Comparison of ENCODE assay signal across 13 mouse cellular contexts in genomic region chr5:125385215-125385940, GRCm38 (mm10). TPM values are rescaled to one million over a fixed set of nuclear protein-coding genes. Genes with fewer than 3 reads are reported as not detected.
DNase-seq lines count a peak whose midpoint lies in the region; ATAC-seq and TF ChIP-seq lines count a peak whose summit lies in the region.
"Had no signal": no experiment of that assay in that cellular context is flagged by ENCODE, and none has a peak within 500 bp of the region (broad histone marks: within the 10 kb centered on the region; RNA-seq: fewer than 3 reads in every experiment).

No protein-coding gene starts in this region.

- no peak for TF ChIP-seq EP300 in CH12.LX (IDR thresholded peaks at IDR 0.05; ENCODE audit: low read length)

- DNase-seq in cerebellum, adult 2 months = no peak
- DNase-seq in cerebellum, adult 11 months = no peak
- no peak for DNase-seq in CH12.LX (ENCODE audit: extremely low read depth)
- DNase-seq in gastrocnemius, postnatal 36 days = no peak
- no peak for DNase-seq in ovary, postnatal 14 days (ENCODE audit: low spot score)
- DNase-seq: cerebellum, adult 11-12 months; kidney, adult 8-10 months had no signal

- peaks cover 34% of the 10 kb centered on the region for H3K36me3 ChIP-seq in kidney, embryonic 15.5 days
- H3K36me3 ChIP-seq in kidney, embryonic 16.5 days (ENCODE audit: insufficient read depth, low read length) = peaks cover 33% of the 10 kb centered on the region
- H3K36me3 ChIP-seq in CH12.LX (replicated peaks in 1 of 2; ENCODE audit: control insufficient read depth in 1 of 2, insufficient read depth in 1 of 2, low read length in 1 of 2) = peaks cover 28 to 29% of the 10 kb centered on the region in 2 experiments
- H3K36me3 ChIP-seq in intestine, postnatal 0 days (ENCODE audit: control insufficient read depth, insufficient read depth) = peaks cover 25% of the 10 kb centered on the region

- no peak for TF ChIP-seq POLR2A in cerebellum, adult 2 months (IDR thresholded peaks at IDR 0.05; ENCODE audit: borderline replicate concordance, insufficient read depth, low read length)
- TF ChIP-seq POLR2A in CH12.LX (IDR thresholded peaks at IDR 0.05; ENCODE audit: low read depth, low read length) = no peak

- 33% methylated on average over 8 of the region's 8 CpGs for WGBS in cerebellum, adult 2 months
- WGBS in kidney, embryonic 15.5 days = 78% methylated on average over 8 of the region's 8 CpGs
- 80% methylated on average over 8 of the region's 8 CpGs for WGBS in kidney, embryonic 16.5 days
- WGBS in intestine, postnatal 0 days = 62% methylated on average over 8 of the region's 8 CpGs

- in situ Hi-C loops in CH12.LX (cut with MboI; ENCODE audit: low pct_ligation_motif_present, low pct_unique_long_range_greater_than_20kb, low sequenced_read_pairs) = no loop called here

- no peak overlapping the region for H3K27ac ChIP-seq in cerebellum, adult 2 months (ENCODE audit: insufficient read depth, low read length)
- no peak overlapping the region for H3K27ac ChIP-seq in kidney, embryonic 15.5 days
- H3K27ac ChIP-seq in kidney, embryonic 16.5 days (ENCODE audit: low read length) = no peak overlapping the region
- H3K27ac ChIP-seq in CH12.LX (ENCODE audit: insufficient read depth, low read depth) = no peak overlapping the region
- no peak overlapping the region for H3K27ac ChIP-seq in intestine, postnatal 0 days (ENCODE audit: low read depth, low read length)
- H3K27ac ChIP-seq: embryonic facial prominence, embryonic 15.5 days had no signal

- ATAC-seq in kidney, embryonic 15.5 days (replicated peaks; ENCODE audit: low FRiP score) = no peak
- ATAC-seq in kidney, embryonic 16.5 days (ENCODE audit: low FRiP score, low TSS enrichment) = no peak
- no peak for ATAC-seq in intestine, postnatal 0 days
- ATAC-seq: activated CD4-positive, CD25-positive, alpha-beta regulatory T cell, adult 4 months had no signal

- H3K27me3 ChIP-seq in cerebellum, adult 2 months (ENCODE audit: control insufficient read depth, insufficient read depth, low read length) = no peaks in the 10 kb centered on the region
- H3K27me3 ChIP-seq in kidney, embryonic 15.5 days = no peaks in the 10 kb centered on the region
- H3K27me3 ChIP-seq in kidney, embryonic 16.5 days (ENCODE audit: insufficient read depth, low read length) = no peaks in the 10 kb centered on the region
- H3K27me3 ChIP-seq in CH12.LX (replicated peaks) = no peaks in the 10 kb centered on the region
- no peaks in the 10 kb centered on the region for H3K27me3 ChIP-seq in intestine, postnatal 0 days (replicated peaks; ENCODE audit: control insufficient read depth, insufficient read depth, low read length)
- H3K27me3 ChIP-seq: embryonic facial prominence, embryonic 15.5 days had no signal

- peaks cover 26% of the 10 kb centered on the region for H3K79me2 ChIP-seq in CH12.LX (replicated peaks; ENCODE audit: control insufficient read depth, extremely low read depth, insufficient read depth, poor library complexity, severe bottlenecking)

- H3K9ac ChIP-seq in kidney, embryonic 15.5 days = no peak overlapping the region
- no peak overlapping the region for H3K9ac ChIP-seq in kidney, embryonic 16.5 days (replicated peaks; ENCODE audit: low read length)
- no peak overlapping the region for H3K9ac ChIP-seq in CH12.LX (ENCODE audit: insufficient read depth, low read depth)
- no peak overlapping the region for H3K9ac ChIP-seq in intestine, postnatal 0 days (ENCODE audit: low read depth, low read length)
- H3K9ac ChIP-seq: embryonic facial prominence, embryonic 15.5 days had no signal

- TF ChIP-seq CTCF in cerebellum, adult 2 months (IDR thresholded peaks at IDR 0.05; ENCODE audit: borderline replicate concordance, insufficient read depth, low read depth, low read length) = no peak
- TF ChIP-seq CTCF in CH12.LX (conservative IDR thresholded peaks at IDR 0.05 in 1 of 2, IDR thresholded peaks at IDR 0.05 in 1 of 2; ENCODE audit: low read depth in 2 of 2, low read length in 2 of 2) = peak in 1 of 2 experiments; percentile 37; a peak in 2 of 4 replicates
- no peak for TF ChIP-seq CTCF in intestine, postnatal 0 days (IDR thresholded peaks at IDR 0.05; ENCODE audit: low read depth)

- H3K4me2 ChIP-seq in kidney, embryonic 15.5 days = peak overlapping the region; percentile 14; the same call in 1 of the 2 replicates
- no peak overlapping the region for H3K4me2 ChIP-seq in kidney, embryonic 16.5 days (replicated peaks; ENCODE audit: low read depth, low read length)
- H3K4me2 ChIP-seq in CH12.LX (ENCODE audit: insufficient read depth, low read depth, poor library complexity, severe bottlenecking) = peak overlapping the region; percentile 15; the same call in 1 of the 2 replicates
- H3K4me2 ChIP-seq in intestine, postnatal 0 days (replicated peaks; ENCODE audit: low read depth) = peak overlapping the region; percentile 51
- H3K4me2 ChIP-seq: embryonic facial prominence, embryonic 15.5 days had no signal

- H3K9me3 ChIP-seq in kidney, embryonic 15.5 days (replicated peaks) = no peaks in the 10 kb centered on the region
- no peaks in the 10 kb centered on the region for H3K9me3 ChIP-seq in kidney, embryonic 16.5 days (ENCODE audit: low read length)
- H3K9me3 ChIP-seq in CH12.LX (replicated peaks; ENCODE audit: low read length) = no peaks in the 10 kb centered on the region
- H3K9me3 ChIP-seq in intestine, postnatal 0 days (ENCODE audit: control insufficient read depth) = no peaks in the 10 kb centered on the region
- H3K9me3 ChIP-seq: embryonic facial prominence, embryonic 15.5 days had no signal

- TF ChIP-seq RAD21 in CH12.LX (IDR thresholded peaks at IDR 0.05; ENCODE audit: low read depth, low read length) = no peak; the same call in 1 of the 2 replicates

- peaks cover 3% of the 10 kb centered on the region; the same call in 1 of the 2 replicates for H3K4me1 ChIP-seq in cerebellum, adult 2 months (ENCODE audit: control insufficient read depth, insufficient read depth, low read length)
- peaks cover 19% of the 10 kb centered on the region for H3K4me1 ChIP-seq in kidney, embryonic 15.5 days
- H3K4me1 ChIP-seq in kidney, embryonic 16.5 days (ENCODE audit: insufficient read depth, low read length) = peaks cover 15% of the 10 kb centered on the region
- H3K4me1 ChIP-seq in CH12.LX (ENCODE audit: control insufficient read depth in 1 of 2, insufficient read depth in 2 of 2) = peaks cover 0 to 37% of the 10 kb centered on the region in 2 experiments; a peak in 3 of 4 replicates
- 0 out of 2 replicates have a peak, but pooled peaks cover under 1% of the 10 kb centered on the region for H3K4me1 ChIP-seq in intestine, postnatal 0 days (replicated peaks; ENCODE audit: control insufficient read depth, insufficient read depth, low read length)

- dilution Hi-C loops in CH12.LX (cut with MboI; ENCODE audit: extremely low pct_ligation_motif_present, extremely low pct_unique_long_range_greater_than_20kb, low sequenced_read_pairs) = no loop called here

- H3K4me3 ChIP-seq in cerebellum, adult 2 months (replicated peaks; ENCODE audit: insufficient read depth, low read depth, low read length) = peak overlapping the region; percentile 32
- no peak overlapping the region for H3K4me3 ChIP-seq in kidney, embryonic 15.5 days (replicated peaks)
- H3K4me3 ChIP-seq in kidney, embryonic 16.5 days (ENCODE audit: low read length) = no peak overlapping the region
- H3K4me3 ChIP-seq in CH12.LX (replicated peaks in 1 of 3; ENCODE audit: low read depth in 2 of 3, low read length in 2 of 3, poor library complexity in 1 of 3) = no peak overlapping the region
- H3K4me3 ChIP-seq in intestine, postnatal 0 days (ENCODE audit: low read depth, low read length) = peak overlapping the region; percentile 14; the same call in 1 of the 2 replicates

- intact Hi-C loops in gastrocnemius, postnatal 36 days (cut with DNase I) = no loop called here

RNA-seq across cellular contexts. Expression of gene Gm10382, which starts 3.7 kb away (rescaled TPM):
- 0.28 and 0.41 TPM in 2 replicates for polyA plus RNA-seq in cerebellum, adult 2 months (2012; rRNA removed)
- 0.31 and 0.49 TPM in 2 replicates for polyA plus RNA-seq in kidney, embryonic 15.5 days (2015; fragmentation: Nextera tagmentation; extraction: Ambion mirVana)
- polyA plus RNA-seq in kidney, embryonic 16.5 days (2015; fragmentation: Nextera tagmentation; extraction: Ambion mirVana) = 0.34 and 0.51 TPM in 2 replicates
- total RNA-seq in CH12.LX (2012; rRNA removed) (0.59 and 0.80 TPM in 2 replicates), CH12.LX (2014; rRNA removed) (not detected in 2 replicates)
- 0.87 and 1.1 TPM in 2 replicates for polyA plus RNA-seq in CH12.LX (2012; ENCODE audit: insufficient read length, low read depth)
- 0.16 and 0.24 TPM in 2 replicates for polyA plus RNA-seq in intestine, postnatal 0 days (2015; fragmentation: Nextera tagmentation; extraction: Ambion mirVana)
- under 1 TPM in 1 of 2 experiments, not detected in 1; 0.20 TPM for total RNA-seq in gastrocnemius, postnatal 36 days (2021)
- polyA plus RNA-seq: neural tube, embryonic 11.5 days had no signal

RNA-seq across cellular contexts. Expression of gene Ubc, which starts 4.6 kb away (rescaled TPM):
- polyA plus RNA-seq in cerebellum, adult 2 months (2012; rRNA removed) = 1,009 and 1,093 TPM in 2 replicates
- polyA plus RNA-seq in kidney, embryonic 15.5 days (2015; fragmentation: Nextera tagmentation; extraction: Ambion mirVana) = 1,049 and 1,140 TPM in 2 replicates
- polyA plus RNA-seq in kidney, embryonic 16.5 days (2015; fragmentation: Nextera tagmentation; extraction: Ambion mirVana) = 1,279 and 1,344 TPM in 2 replicates
- total RNA-seq in CH12.LX (2012; rRNA removed) = 466 and 486 TPM in 2 replicates
- total RNA-seq in CH12.LX (2014; rRNA removed) = 650 and 656 TPM in 2 replicates
- polyA plus RNA-seq in CH12.LX (2012; ENCODE audit: insufficient read length, low read depth) = 687 and 803 TPM in 2 replicates
- polyA plus RNA-seq in intestine, postnatal 0 days (2015; fragmentation: Nextera tagmentation; extraction: Ambion mirVana) = 345 and 371 TPM in 2 replicates
- 1,000 to 10,000 TPM; 1,061 to 1,578 TPM for total RNA-seq in gastrocnemius, postnatal 36 days (2021)

RNA-seq across cellular contexts. Expression of gene Scarb1, which starts 44.5 kb away (rescaled TPM):
- polyA plus RNA-seq in cerebellum, adult 2 months (2012; rRNA removed) = 16.8 and 19.9 TPM in 2 replicates
- polyA plus RNA-seq in kidney, embryonic 15.5 days (2015; fragmentation: Nextera tagmentation; extraction: Ambion mirVana) = 67.6 and 97.9 TPM in 2 replicates
- 91.8 and 103 TPM in 2 replicates for polyA plus RNA-seq in kidney, embryonic 16.5 days (2015; fragmentation: Nextera tagmentation; extraction: Ambion mirVana)
- total RNA-seq in CH12.LX (2012; rRNA removed) (11.6 and 12.3 TPM in 2 replicates), CH12.LX (2014; rRNA removed) (16.3 and 20.0 TPM in 2 replicates)
- polyA plus RNA-seq in CH12.LX (2012; ENCODE audit: insufficient read length, low read depth) = 24.6 and 24.7 TPM in 2 replicates
- 26.5 TPM in 2 replicates for polyA plus RNA-seq in intestine, postnatal 0 days (2015; fragmentation: Nextera tagmentation; extraction: Ambion mirVana)
- 10 to 100 TPM; 20.3 to 20.5 TPM for total RNA-seq in gastrocnemius, postnatal 36 days (2021)

RNA-seq across cellular contexts. Expression of gene Dhx37, which starts 48.5 kb away (rescaled TPM):
- polyA plus RNA-seq in cerebellum, adult 2 months (2012; rRNA removed) = 19.6 and 21.4 TPM in 2 replicates
- 13.3 and 15.6 TPM in 2 replicates for polyA plus RNA-seq in kidney, embryonic 15.5 days (2015; fragmentation: Nextera tagmentation; extraction: Ambion mirVana)
- polyA plus RNA-seq in kidney, embryonic 16.5 days (2015; fragmentation: Nextera tagmentation; extraction: Ambion mirVana) = 10.4 and 14.2 TPM in 2 replicates
- 21.0 and 23.8 TPM in 2 replicates for total RNA-seq in CH12.LX (2012; rRNA removed)
- 22.7 and 26.0 TPM in 2 replicates for total RNA-seq in CH12.LX (2014; rRNA removed)
- polyA plus RNA-seq in CH12.LX (2012; ENCODE audit: insufficient read length, low read depth) = 33.0 and 36.9 TPM in 2 replicates
- 2.5 and 3.2 TPM in 2 replicates for polyA plus RNA-seq in intestine, postnatal 0 days (2015; fragmentation: Nextera tagmentation; extraction: Ambion mirVana)
- 1 to 10 TPM; 3.4 to 4.3 TPM for total RNA-seq in gastrocnemius, postnatal 36 days (2021)

RNA-seq across cellular contexts. Expression of gene Bri3bp, which starts 56.0 kb away (rescaled TPM):
- polyA plus RNA-seq in cerebellum, adult 2 months (2012; rRNA removed) = 37.1 and 39.1 TPM in 2 replicates
- polyA plus RNA-seq in kidney, embryonic 15.5 days (2015; fragmentation: Nextera tagmentation; extraction: Ambion mirVana) = 41.5 and 42.0 TPM in 2 replicates
- polyA plus RNA-seq in kidney, embryonic 16.5 days (2015; fragmentation: Nextera tagmentation; extraction: Ambion mirVana) = 44.4 and 46.1 TPM in 2 replicates
- 48.4 and 49.6 TPM in 2 replicates for total RNA-seq in CH12.LX (2012; rRNA removed)
- 30.1 and 37.7 TPM in 2 replicates for total RNA-seq in CH12.LX (2014; rRNA removed)
- 147 and 164 TPM in 2 replicates for polyA plus RNA-seq in CH12.LX (2012; ENCODE audit: insufficient read length, low read depth)
- polyA plus RNA-seq in intestine, postnatal 0 days (2015; fragmentation: Nextera tagmentation; extraction: Ambion mirVana) = 35.7 and 42.8 TPM in 2 replicates
- 1 to 10 TPM; 3.8 to 4.0 TPM for total RNA-seq in gastrocnemius, postnatal 36 days (2021)

Comparison
In these comparisons a context has a peak if more than half of its experiments do, and no peak if none do; other contexts are left out.
1. H3K4me3 ChIP-seq: peak in cerebellum, adult 2 months (single experiment) and intestine, postnatal 0 days (single experiment); none in kidney, embryonic 15.5 days (single experiment), kidney, embryonic 16.5 days (single experiment) and CH12.LX (0 of 3).